Mouse (Mus musculus) Patski (cell line): ENCODE measurements around the gene Lrrc19. TPM values are rescaled to one million over a fixed set of nuclear protein-coding genes. Genes with fewer than 3 reads are reported as not detected.

Experiments used
- ATAC-seq: fragments of 100-300 bp; one replicate; pipeline ENCODE4 v1.8.0; 2021
- CTCF ChIA-PET: fragments of 350-600 bp; sonication (Branson Sonifier 250); formaldehyde crosslinking; loops from one replicate; lab custom pipeline; 2022; ENCODE audit warnings: inconsistent platforms; lab: Charles Lee
- POLR2A ChIA-PET: fragments of 350-600 bp; sonication (Branson Sonifier 250); formaldehyde crosslinking; loops from one replicate; lab custom pipeline; 2022; ENCODE audit warnings: antibody characterized with exemption, inconsistent platforms; lab: Charles Lee
- DNase-seq: peaks from one replicate; pipeline ENCODE4 v3.0.0-alpha.2; 2011; ENCODE audit warnings: low read depth, low spot score
- H3K27me3 ChIP-seq: fragments of 371-371 bp; one replicate; pipeline ENCODE4 v1.5.1; 2021
- CTCF ChIP-seq: fragments of 100-300 bp; IDR thresholded peaks from one replicate; pipeline ENCODE4 v1.5.1; 2021
- in situ Hi-C: fragments of 300-500 bp; cut with MboI; formaldehyde crosslinking; loops from 3 replicates; pipeline ENCODE4 v1.11.1; 2018; ENCODE audit warnings: low pct_unique_long_range_greater_than_20kb, mixed read lengths
- polyA plus RNA-seq: library from polyadenylated mRNA; unstranded; gene quantifications from one replicate; pipeline ENCODE4 v1.2.3, GENCODE M21; 2021

Gene Lrrc19
- polyA plus RNA-seq, 1 experiment from 2014 or later: 0.12 TPM

DNA sequence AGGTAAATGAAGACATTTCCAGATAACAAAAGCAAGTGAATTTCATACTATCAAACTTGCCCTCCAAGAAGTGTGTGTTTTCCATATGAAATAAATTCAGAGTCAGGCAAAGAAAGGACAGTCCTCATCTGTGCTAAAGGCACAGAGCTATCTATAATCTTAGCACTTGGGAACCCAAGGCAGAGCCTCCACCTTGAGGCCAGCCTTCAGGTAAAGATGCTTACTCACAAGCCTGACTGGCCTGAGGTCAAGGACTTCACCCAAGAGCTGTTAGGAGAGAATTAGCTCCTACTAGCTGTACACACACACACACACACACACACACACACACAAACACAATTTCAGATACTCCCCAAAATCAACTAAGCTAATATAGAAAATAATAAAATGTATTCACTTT, 57.2 kb downstream of the Lrrc19 start:
- ChIA-PET POLR2A (no interaction called here), CTCF (interaction anchor here (0.9 kb wide), 1 partner anchor 9 kb away, joined by 3 read pairs; no protein-coding TSS in a partner anchor)
- H3K27me3 ChIP-seq: no peaks in the 10 kb centered on the region
- no peak for ATAC-seq
- DNase-seq: no peak
- in situ Hi-C loops: no loop called here
- TF ChIP-seq CTCF: no peak

DNA sequence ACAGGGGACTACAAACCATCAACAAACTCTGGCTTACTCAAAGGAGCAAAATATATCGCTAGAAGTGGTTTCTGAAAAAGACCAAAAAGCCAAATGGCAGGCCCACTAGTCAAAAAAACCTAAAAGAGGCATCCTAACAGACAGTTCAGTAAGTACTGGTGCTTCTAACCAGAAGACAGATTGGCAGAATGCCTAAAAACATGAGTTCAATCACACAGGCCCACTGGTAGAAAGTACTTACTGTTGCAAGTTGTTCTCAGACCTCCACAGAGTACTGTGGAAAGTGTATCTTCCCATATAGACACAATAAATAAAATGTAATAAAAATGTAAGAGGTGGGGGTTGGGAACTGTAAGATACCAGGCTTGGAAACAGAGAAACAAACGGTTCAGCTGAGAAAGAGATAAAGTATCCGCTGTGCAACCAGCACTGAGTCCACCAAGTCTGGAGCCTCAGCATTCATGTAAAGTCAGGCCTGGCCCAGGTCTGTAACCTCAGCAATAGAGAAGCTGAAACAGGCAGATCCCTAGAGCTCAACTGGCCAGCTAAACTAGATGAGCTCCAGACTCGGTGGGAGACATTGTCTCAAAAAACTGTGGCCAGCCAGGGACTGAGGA, 58.1 kb downstream of the Lrrc19 start:
- in situ Hi-C loops: no loop called here
- ChIA-PET CTCF (no interaction called here), POLR2A (no interaction called here)
- no peaks in the 10 kb centered on the region for H3K27me3 ChIP-seq
- TF ChIP-seq CTCF: no peak
- no peak for DNase-seq
- no peak for ATAC-seq

Other genes starting within 250 kb of the Lrrc19 start
- 0.14 TPM for gene Gm10306, start 93.6 kb downstream of the Lrrc19 start, polyA plus RNA-seq
- gene Caap1, start 93.3 kb downstream of the Lrrc19 start, polyA plus RNA-seq: 9.7 TPM
- gene Plaa, start 46.9 kb downstream of the Lrrc19 start, polyA plus RNA-seq: 51.6 TPM
- gene Ift74, start 35.7 kb downstream of the Lrrc19 start, polyA plus RNA-seq: 46.5 TPM
- gene Tek, start 89.1 kb upstream of the Lrrc19 start, polyA plus RNA-seq: not detected